Mouse (Mus musculus): ENCODE measurements around the gene Rab22a.

GRCm38 (mm10) chr2:173679217-173679616, 19.7 kb downstream of the Rab22a start:
- no peak for TF ChIP-seq EP300 (IDR thresholded peaks at IDR 0.05; ENCODE audit: low read depth)
- no peak for TF ChIP-seq CTCF (IDR thresholded peaks at IDR 0.05; ENCODE audit: low read depth)
